Mouse (Mus musculus) right cerebral cortex, postnatal 25 days (tissue): ENCODE results near the gene Galnt10.

Experiments used
- DNase-seq: peaks from one replicate; pipeline ENCODE4 v3.0.0; 2022

Galnt10 gene

DNA sequence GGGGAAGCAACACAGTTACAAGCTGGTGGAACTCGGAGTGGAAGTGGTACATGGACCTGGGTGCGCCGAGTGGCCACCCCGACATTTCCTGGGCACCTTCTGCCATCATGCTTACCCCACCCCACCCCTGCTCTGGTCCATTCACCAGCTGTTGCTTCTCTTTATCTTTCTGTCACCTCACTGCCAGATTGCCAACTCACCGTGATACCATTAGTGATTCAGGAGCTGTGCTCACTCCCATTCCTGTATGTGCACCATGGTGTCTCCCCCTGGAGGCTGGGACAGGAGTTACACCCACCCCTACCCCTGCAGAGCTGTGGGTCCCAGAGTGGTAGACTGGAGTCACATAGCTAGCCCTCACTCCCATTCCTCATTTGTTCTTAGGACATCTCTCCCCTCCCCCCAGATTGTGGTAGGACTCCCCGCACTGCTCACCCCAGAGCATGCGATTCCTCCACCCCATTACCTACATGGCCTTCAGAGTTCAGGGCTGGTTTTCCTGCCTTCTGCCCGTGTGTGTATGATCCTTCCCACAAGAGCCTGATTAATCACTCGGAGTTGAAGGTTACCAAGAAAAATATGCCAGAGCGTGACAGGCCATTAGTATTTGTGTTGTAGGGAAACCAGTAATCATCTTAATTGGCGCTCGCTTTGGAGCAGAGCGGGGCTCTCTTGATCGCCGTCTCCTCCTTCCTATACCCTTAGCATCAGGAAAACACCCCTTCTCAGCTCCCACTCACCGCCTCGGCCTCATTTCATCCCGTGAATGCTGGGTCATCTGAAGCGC, 102.2 kb downstream of the Galnt10 start:
- DNase-seq, result no peak

DNA sequence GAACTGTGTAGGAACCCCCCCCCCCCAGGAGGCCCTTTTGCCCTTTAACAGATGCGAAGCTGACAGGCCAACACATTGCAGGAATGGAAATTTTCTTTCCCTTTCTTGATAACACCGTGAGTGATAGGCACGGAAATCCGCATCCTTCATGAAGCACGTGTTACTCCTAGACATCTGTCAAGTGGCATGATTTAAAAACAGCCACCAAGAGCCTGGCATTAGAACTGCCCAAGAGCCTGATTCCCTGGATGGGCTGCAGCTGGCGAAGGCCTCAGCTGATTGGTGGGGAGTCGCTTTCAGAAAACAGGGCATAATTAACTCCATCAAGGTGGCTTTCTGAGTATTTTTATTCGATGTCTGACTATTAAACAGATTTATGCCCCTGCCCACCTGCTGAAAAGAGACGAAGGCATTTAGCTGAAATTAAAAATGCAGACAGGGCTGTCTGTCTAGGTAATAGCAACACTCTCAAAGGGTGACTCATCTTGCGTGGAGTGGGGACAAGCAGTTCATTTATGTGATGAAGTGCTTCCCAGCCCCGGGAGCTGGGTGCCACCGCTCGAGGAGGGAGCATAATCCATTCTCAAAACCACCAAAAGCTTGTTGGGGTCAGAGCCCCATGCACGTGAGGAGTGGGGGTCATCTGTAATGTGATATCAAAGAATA, 108.4 kb downstream of the Galnt10 start:
- DNase-seq, result no peak

DNA sequence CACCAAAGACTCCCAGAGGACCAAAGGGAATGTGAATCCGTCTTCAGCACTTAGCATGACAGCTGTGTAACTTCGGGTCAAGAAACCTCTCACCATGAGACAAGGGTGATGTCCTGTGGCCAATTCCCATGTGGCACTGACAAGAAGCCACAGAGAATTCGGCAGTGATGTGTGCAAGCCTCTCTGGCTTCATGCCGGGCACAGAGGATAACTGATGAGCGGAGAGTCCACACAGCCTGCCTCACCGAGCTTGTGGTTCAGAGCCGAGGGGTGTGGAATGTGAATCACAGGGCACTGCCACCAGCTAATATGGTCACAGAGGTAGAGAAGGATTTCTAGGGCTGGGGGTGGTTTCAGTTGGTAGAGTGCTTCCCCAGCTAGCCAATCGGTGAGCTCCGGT, 113.4 kb downstream of the Galnt10 start:
- no peak for DNase-seq

DNA sequence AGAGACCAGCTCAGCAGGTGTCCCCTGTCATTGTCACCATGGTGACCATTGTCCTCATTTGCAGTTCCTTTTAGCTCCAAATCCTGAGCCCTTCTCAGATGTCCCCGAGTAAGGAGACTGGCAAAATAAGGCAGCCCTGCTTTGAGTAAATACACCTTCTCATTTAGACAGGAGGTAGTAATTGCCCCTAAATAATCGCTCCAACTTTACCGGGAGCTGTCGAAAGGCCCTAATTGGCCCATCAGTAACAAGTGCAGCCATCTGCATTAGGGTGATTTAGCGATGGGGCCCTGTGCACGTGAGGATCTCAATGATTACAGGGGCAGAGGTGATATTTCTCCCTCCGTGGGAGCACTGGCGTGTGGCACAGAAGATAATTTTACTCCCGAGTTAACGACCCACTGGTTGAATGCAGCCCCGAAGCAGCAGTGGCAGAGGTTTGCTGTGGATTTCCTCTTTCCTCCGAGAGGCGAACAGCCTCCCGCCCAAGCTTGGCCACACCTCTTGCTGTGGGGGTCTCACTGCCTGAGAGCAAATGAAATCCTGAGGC, 115.3 kb downstream of the Galnt10 start:
- no peak for DNase-seq

DNA sequence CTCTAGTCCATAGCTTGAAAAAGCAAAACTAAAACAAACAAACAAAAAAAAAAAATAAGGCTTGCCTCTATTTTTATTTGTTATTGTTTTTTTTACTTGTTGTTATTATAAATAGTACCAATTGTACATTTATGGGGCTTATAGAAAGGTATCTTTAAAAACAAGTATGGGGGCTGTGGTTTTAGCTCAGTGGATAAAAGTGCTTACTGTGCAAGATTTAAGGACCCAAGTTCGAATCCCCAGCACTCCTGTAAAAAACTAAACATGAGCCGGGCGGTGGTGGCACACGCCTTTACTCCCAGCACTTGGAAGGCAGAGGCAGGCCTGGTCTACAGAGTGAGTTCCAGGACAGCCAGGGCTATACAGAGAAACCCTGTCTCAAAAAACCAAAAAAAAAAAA, 116.1 kb downstream of the Galnt10 start:
- DNase-seq, result no peak

DNA sequence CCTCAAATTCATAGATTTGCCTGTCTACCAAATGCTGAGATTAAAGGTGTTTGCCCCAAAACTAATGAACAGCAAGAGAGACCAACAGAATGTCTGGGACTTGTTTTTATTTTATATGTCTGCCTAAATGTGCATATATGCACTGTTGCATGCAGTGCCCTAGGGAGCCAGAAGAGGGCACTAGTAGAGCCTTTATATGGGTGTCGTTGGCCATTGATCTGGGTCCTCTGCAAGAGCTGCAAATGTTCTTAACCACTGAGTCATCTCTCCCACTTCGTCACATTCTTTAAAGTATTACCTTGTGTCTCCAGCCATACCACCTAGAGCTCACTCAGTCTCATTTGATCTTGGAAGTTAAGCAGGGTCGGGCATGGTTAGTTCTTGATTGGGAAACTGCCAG, 118.9 kb downstream of the Galnt10 start:
- no peak for DNase-seq

DNA sequence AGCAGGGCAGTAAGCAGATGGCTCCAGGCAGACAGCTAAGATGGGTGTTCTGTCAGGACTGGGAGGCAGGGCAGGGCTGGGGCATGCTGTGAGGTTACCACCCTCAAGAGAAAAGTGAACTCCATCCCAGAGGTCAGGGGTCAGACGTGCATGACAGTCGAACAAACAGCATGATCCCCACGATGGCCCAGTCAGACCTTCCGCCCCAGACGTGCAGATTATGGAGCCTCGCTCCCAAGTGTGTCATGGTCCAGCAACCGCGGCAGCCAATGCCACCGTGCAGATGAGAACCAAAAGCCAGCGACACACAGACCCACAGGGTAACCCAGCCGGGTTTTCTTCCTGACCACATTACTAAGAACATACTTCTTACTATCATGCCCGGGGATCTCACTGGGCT, 121.4 kb downstream of the Galnt10 start:
- no peak for DNase-seq

DNA sequence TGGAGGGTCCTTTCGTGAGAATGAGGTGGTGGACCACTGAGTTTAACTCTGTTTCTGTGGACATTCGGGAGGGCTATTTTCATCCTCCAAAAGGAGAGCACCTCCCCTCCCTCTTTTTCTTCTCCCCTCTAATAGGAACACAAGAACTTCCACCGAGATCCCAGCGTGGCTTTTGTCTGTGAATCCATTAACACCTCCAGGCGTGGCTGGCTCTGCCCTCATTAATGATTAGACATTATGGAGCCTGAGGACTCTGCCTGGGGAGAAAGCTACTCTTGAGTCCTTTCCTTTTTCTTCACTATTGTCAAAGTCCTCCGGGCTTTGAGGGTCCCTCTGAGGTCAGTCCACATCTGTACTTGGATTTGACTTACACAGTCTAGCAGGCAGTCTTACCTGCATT, 121.9 kb downstream of the Galnt10 start:
- no peak for DNase-seq

DNA sequence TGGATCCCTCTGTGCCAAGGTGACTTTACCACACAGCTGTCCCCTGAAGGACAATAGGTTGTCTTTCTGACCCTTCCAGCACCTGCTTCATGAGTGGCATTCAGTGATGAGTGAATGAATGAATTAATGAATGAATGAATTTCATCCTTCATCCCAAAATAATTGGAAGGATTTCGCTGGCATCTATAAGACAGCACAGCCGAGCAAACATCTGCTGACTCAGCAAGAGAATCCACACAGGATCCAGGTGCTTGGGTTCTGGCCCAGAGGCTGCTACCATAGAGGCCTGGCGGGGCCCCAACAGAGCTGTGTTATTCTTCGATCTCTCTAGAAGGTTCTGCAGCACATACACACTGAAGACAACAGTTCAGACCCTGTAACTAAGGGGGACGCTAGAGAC, 125.5 kb downstream of the Galnt10 start:
- no peak for DNase-seq

DNA sequence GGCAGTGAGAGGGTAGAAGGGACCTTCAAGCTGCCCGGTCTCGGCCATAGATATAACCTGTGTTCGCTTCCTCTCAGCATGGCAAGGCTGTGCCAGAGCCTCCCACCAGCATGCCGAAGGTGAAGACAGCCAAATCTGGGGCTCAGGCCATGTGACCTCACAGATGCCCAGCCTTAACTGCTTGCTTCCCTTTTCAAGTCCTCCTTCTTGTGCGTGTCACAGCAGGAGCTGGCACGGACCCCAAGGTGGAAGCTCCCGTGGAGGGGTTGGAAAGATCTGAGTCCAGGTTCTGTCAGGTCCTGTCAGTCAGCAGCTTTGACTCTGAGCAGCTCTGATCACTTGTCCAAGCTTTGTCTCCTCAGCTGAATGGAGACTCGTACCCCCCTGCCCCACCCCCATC, 126.4 kb downstream of the Galnt10 start:
- no peak for DNase-seq

DNA sequence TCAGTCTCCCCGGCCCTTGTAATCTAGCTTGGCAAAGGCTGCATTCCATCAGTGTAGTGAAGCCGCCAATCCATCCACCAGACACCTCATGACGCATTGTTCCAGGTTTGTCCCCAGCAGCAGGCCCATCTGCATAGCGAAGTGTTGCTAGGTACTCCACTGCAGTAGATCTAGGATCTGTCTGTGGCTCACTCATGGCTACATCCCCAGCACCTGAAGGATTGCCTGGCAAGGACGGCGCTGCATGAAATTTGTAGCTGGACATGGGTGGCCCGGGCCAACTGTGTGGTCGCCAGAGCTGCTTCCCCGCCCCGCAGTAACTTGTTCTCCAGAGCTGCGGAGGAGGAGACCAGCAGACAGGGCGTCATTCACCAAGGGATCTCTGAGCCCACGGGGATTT, 128.2 kb downstream of the Galnt10 start:
- DNase-seq, result no peak

DNA sequence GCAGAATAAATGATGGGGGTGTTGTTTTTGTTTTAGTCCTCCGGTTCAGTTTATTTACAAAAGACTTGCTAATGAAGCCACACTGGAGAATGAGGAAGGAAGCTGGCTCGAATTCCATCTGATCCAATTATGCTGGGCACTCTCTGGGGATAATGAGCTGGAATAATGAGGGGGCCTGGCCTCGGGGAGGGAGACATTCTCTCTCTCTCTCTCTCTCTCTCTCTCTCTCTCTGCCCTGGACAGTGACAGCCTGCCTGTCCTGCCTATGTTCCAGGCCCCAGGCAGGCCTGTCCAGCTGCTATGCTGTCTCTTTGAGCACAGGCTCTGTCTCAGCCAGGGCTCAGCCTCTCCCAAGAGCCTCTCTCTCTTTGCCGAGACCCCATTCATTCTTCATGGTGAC, 128.7 kb downstream of the Galnt10 start:
- no peak for DNase-seq

DNA sequence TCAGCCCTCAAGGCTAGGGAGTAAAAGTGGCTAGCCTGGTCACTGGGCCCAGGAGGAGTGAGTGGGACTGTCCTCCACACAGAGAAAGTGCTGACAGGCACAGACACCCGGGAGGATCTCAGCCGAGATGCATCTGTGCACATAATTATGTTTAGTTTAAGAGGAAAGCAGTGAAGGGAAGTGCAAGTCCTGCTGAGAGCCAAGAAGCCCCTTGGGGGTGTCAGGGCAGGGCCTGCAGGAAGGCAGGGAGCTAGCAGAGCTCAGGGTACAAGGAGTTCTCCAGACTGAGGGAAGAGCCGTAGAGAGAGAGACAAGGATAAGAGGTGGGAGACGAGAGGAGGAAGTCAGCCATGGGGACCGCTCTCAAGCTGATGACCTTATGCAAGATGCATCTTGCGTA, 130.6 kb downstream of the Galnt10 start:
- DNase-seq, result no peak

DNA sequence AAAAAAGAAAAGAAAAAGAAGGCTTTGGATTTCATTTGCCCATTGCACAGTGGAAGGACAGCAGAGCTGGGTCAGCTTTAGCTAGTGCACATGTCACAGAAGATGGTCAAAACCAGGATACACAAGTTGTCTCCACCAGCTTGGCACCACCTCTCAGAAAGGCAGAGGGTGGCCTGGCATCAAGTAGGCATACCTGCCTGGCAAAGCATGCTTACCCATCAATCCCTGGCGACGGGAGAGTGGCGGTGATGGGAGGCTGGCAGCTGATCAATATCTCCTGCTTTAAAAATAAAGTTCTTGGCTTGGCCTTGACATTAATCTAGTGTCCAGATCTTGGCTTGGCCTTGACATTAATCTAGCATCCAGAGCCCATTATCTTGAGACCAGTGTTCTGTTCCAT, 131.3 kb downstream of the Galnt10 start:
- no peak for DNase-seq

DNA sequence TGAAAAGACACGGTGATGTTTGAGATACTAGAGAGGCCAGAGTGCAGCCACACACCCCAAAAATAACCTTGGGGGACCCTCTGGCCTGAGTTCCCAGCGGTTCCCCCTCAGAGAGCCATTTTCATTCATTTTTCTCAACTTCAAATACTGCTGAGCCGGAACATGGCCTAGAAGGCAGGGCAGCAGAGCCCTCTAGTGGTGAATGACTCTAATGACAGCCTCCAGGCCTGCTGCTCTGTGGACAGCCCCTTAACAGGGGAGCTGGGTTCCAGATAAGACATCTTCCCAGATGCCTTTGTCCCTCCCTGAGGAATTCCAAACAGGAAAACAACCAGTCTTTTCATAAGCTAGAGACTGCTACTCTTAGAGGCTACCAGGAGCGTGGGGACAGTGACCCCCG, 133.1 kb downstream of the Galnt10 start:
- peak; percentile 39 for DNase-seq

DNA sequence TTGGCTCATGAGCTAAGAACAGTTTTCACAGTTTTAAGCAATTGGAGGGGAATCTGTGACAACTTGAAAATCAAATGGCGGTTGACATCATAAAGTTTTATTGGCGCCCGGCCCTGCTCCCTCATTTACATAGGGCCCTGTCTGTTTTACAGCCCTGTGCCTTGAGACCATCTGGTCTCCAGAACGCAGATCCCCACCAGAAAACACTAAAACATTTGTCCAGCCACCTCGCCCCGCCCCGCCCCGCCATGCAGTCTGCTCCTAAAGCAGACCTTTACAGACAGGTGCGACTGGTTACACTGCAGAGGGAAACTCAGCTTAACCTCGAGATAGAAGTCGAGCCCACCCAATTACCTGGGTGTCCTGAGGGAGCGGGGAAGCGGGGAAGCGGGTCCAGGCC, 134.6 kb downstream of the Galnt10 start:
- DNase-seq, result no peak

DNA sequence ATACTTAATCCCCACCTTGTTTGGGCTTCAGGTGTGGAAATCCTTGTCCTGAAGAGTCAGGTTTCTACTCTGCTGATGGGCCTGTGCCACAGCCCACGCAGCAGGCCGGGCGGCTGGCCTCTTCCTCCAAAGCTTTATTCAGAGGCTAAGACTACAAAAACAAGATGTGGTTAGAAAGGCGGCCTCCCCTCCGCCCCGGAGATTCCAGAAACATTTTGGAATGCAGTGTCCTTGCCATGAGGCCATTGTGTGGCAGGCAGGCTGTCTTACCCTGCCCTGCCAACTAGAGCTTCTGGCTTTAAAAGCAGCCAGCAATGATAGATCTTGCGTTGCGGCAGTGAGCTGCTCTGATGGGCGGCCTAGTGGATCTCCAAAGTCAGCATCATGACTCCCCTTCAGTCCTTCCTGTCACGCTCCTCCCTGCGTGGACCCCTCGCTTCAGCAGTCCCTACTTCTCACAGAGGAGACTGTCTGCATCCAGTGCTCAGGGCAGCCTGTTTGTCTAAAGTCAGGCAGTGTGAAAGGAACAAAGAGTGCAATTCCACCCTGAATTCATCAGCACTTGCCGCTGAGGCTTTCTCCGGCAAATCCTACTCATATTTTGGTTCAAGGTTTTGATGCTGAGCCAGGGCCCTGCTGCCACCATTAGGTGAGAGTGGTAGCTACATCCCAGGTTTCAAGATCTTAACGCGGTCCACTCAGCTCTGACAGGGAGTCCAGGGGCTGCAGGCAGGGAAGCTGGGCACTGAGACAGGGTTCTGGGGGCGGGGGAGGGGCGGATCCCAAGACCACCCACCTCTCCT, 141.6 kb downstream of the Galnt10 start:
- peak; percentile 62 for DNase-seq

DNA sequence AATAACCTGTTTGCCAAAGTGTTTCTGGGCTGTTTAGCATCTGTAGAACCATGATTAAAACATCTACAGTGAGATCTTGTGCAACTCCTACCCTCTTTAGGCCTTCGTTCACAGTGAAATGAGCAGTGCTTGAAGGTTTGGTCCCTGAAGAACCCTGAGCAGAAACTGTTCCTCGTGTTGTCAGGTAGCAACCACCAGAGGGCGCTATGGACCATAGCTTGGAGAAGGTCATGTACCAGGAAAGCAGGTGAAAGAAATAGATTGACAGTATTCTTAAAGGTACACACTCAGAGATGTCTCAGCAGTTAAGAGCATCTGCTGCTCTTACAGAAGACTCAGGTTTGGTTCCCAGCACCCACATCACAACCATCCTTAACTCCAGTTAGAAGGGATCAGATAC, 142.7 kb downstream of the Galnt10 start:
- DNase-seq, result no peak

DNA sequence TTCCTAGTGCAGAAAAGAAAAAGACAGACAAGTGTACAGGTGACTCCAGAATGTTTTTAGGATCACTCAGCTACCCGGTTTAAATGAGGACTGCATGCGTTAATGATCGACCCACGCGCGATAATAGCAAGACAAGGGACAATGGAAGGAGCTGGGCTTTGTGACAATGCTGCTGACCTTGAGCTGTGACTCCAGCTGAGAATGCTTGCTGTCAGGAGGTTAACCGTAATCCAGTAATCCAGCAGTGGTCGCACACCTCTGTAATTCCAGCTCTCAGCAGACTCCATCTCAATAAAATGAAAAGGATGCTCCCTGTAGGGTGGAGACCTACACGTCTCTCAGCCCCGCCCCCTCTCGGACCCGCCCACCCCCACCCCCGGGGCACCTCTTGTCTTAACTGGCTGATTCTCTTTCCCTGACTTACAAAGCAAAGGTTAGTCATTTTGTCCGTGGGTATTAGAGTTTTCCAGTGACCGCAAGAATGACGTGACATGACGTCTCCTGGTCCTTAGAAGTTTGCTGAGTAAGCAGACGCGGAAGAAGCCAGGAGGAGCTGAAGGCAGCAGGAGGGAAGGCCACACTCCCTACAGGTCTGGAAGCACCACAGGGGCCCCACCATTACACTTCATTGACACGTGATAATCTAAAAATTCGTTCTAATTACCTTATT, 145.8 kb downstream of the Galnt10 start:
- DNase-seq, result no peak

DNA sequence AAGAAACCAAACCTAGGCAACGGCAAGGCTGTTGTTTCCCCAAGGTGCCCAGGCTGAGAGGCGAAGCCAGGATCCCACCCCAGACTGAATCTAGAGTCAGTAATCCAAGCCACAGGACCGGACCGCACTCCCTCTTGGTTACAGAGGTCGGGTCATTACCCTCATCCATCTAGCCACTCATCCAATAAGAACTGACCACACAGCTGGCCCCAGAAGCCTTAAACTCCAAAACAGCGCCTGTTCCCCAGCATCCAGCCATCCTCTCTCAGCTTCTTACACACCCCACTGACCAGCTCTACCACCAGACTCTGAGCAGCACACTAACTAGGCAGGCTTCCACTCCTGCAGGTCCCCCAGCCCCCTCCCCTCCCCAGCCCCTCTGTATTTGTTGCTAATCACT, 149.8 kb downstream of the Galnt10 start:
- DNase-seq, result no peak

DNA sequence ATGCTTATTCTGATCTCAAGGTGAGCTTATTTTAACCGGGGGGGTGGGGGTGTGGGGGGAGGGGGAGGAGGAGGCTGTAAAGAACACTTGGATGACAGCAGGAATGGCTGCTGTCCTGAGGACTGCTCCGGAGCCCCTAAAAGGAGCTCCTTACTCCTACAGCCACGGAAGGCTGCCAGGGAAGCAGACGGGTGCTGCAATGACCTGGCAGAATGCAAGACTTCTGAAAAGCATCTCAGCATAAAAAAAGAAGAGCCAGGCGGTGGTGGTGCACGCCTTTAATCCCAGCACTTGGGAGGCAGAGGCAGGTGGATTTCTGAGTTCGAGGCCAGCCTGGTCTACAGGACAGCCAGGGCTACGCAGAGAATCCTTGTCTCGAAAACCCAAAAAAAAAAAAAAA, 152.6 kb downstream of the Galnt10 start:
- no peak for DNase-seq

DNA sequence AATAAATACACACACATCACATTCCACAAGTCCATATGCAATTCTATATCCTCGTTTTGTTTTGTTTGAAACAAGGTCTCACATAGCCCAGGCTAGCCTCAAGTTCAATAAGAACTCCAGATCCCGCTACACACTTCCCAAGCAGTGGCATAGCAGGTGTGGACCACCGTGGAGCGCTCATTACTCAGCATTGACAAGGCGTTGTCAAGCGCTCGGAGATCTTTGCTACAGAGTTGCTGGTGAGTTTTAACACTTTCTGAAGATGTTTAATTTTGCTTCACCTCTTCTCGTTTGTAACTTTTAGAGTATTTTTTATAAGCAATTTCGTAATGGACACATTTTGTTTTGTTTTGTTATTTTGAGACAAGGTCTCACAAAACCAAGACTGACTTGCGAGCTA, 154.2 kb downstream of the Galnt10 start:
- no peak for DNase-seq
